Mouse (Mus musculus): Measurements from ENCODE around the gene Wars2. TPM values are rescaled to one million over a fixed set of nuclear protein-coding genes. Genes with fewer than 3 reads are reported as not detected.
A peak's percentile ranks its signal among the peaks of the same experiment; 100 is the strongest.

Wars2 gene
- 7.9 and 10.5 TPM in 2 replicates for polyA plus RNA-seq (2015; fragmentation: Nextera tagmentation; extraction: Ambion mirVana)

DNA sequence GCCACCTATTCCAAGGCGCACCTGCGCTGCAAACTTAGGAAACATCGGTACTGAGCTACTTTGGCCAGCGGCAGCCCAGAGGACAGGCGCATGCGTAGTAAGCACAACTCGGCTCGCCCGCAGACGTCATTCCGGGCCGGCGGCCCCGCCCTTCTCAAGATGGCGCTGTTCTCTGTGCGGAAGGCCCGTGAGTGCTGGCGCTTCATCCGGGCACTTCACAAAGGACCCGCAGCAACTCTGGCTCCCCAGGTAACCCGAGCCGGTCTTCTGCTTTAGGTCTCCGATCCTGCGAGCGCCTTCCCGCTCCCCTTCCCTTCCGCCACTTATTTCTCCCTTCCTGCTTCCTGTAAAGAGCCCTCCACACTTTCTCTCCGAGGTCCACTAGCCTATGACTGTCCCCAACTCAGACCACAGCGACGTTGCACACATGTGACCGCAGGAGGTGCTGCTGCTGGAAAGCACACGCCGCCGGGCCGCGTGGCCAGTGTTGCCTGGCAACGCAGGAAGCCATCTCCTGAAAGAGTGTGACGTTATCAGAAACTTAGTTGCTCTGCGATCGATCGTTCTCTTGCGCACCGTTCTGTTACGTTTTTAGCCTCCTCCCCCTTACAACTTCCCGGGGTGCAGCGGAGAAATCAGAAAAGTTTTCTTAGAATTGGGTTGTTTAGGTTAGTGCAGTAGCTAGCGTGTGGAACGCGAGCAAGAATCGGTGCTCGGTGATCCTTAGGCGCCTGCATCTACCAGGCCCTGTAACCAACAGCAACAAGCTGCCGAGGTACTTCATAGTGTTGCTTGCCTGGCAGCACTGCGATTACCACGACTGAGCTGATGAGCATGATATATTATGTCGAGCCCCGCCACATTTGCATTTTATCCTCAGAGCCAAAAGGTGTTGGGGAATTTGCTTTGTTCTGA, at the start of gene Wars2:
Gene Wars2 (plus strand): TSS at position 129 of the 915 bp plus-strand sequence.
- H3K4me1 ChIP-seq (ENCODE audit: control insufficient read depth, insufficient read depth, low read length): 0 out of 2 replicates have a peak, but pooled peaks cover 2% of the 10 kb centered on the region
- peak within 1 kb of the TSS; percentile 96 for H3K27ac ChIP-seq (ENCODE audit: low read length)
- peak; percentile 100 for ATAC-seq
- no peaks in the 10 kb centered on the region for H3K36me3 ChIP-seq (ENCODE audit: control insufficient read depth, insufficient read depth, low read length)
- H3K4me2 ChIP-seq (ENCODE audit: low read depth, low read length): peak within 1 kb of the TSS; percentile 78
- peak within 1 kb of the TSS; percentile 71 for H3K9ac ChIP-seq (ENCODE audit: low read depth, low read length)
- peak within 1 kb of the TSS; percentile 67 for H3K4me3 ChIP-seq (ENCODE audit: low read length)
- H3K9me3 ChIP-seq (ENCODE audit: control insufficient read depth, low read length): no peaks in the 10 kb centered on the region
- under 1% methylated on average over 57 of the region's 57 CpGs for WGBS
- H3K27me3 ChIP-seq (replicated peaks; ENCODE audit: control insufficient read depth, insufficient read depth, low read length): no peaks in the 10 kb centered on the region

- Histone ChIP-seq H3K4me1 (ENCODE audit: control insufficient read depth, insufficient read depth, low read length) (no peaks in the 10 kb centered on the region), H3K9me3 (ENCODE audit: control insufficient read depth, low read length) (no peaks in the 10 kb centered on the region), H3K36me3 (ENCODE audit: control insufficient read depth, insufficient read depth, low read length) (no peaks in the 10 kb centered on the region), H3K27me3 (replicated peaks; ENCODE audit: control insufficient read depth, insufficient read depth, low read length) (no peaks in the 10 kb centered on the region), H3K9ac (ENCODE audit: low read depth, low read length) (no peak overlapping the region), H3K27ac (ENCODE audit: low read length) (no peak overlapping the region), H3K4me3 (ENCODE audit: low read length) (no peak overlapping the region), H3K4me2 (ENCODE audit: low read depth, low read length) (no peak overlapping the region)
- 79% methylated on average over 3 of the region's 3 CpGs for WGBS
- no peak for ATAC-seq
Observed at GRCm38 (mm10) chr3:99096816-99097215, 44.1 kb upstream of the Wars2 start.

- H3K4me1 ChIP-seq (ENCODE audit: control insufficient read depth, insufficient read depth, low read length): no peaks in the 10 kb centered on the region
- 71% methylated on average over 9 of the region's 9 CpGs for WGBS
- H3K27me3 ChIP-seq (replicated peaks; ENCODE audit: control insufficient read depth, insufficient read depth, low read length): no peaks in the 10 kb centered on the region
- no peak overlapping the region for H3K27ac ChIP-seq (ENCODE audit: low read length)
- no peaks in the 10 kb centered on the region for H3K36me3 ChIP-seq (ENCODE audit: control insufficient read depth, insufficient read depth, low read length)
- no peak for ATAC-seq
- H3K4me3 ChIP-seq (ENCODE audit: low read length): no peak overlapping the region
- H3K9ac ChIP-seq (ENCODE audit: low read depth, low read length): no peak overlapping the region
- H3K4me2 ChIP-seq (ENCODE audit: low read depth, low read length): no peak overlapping the region
- no peaks in the 10 kb centered on the region for H3K9me3 ChIP-seq (ENCODE audit: control insufficient read depth, low read length)
Observed at GRCm38 (mm10) chr3:99110353-99111213, 30.3 kb upstream of the Wars2 start.

DNA sequence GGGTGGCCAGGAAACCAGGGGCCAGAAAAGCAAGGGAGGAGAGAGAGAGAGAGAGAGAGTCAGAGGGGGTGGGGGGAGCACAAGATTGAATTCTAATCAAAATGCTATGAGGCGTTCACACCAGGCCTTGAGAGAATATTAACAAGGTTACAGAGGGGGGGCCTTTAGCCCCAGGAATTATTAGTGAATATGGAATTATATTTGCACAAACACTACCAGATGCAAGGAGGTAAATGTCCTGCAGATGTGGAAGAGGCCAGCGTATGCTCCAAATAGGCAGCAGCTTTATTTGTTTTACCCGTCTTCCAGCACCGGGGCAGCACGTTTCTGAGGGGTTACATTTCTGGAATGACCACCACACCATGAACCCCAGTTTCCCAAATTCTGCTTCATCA, 29.7 kb upstream of the Wars2 start:
- no peaks in the 10 kb centered on the region for H3K27me3 ChIP-seq (replicated peaks; ENCODE audit: control insufficient read depth, insufficient read depth, low read length)
- ATAC-seq: no peak
- no peaks in the 10 kb centered on the region for H3K4me1 ChIP-seq (ENCODE audit: control insufficient read depth, insufficient read depth, low read length)
- no peaks in the 10 kb centered on the region for H3K36me3 ChIP-seq (ENCODE audit: control insufficient read depth, insufficient read depth, low read length)
- no peak overlapping the region for H3K4me3 ChIP-seq (ENCODE audit: low read length)
- 75% methylated on average over 5 of the region's 5 CpGs for WGBS
- no peak overlapping the region for H3K27ac ChIP-seq (ENCODE audit: low read length)
- no peak overlapping the region for H3K9ac ChIP-seq (ENCODE audit: low read depth, low read length)
- H3K9me3 ChIP-seq (ENCODE audit: control insufficient read depth, low read length): no peaks in the 10 kb centered on the region
- H3K4me2 ChIP-seq (ENCODE audit: low read depth, low read length): no peak overlapping the region

GRCm38 (mm10) chr3:99113266-99113837, 27.5 kb upstream of the Wars2 start:
- Histone ChIP-seq H3K4me1 (ENCODE audit: control insufficient read depth, insufficient read depth, low read length) (no peaks in the 10 kb centered on the region), H3K9me3 (ENCODE audit: control insufficient read depth, low read length) (no peaks in the 10 kb centered on the region), H3K4me3 (ENCODE audit: low read length) (no peak overlapping the region), H3K36me3 (ENCODE audit: control insufficient read depth, insufficient read depth, low read length) (no peaks in the 10 kb centered on the region), H3K27ac (ENCODE audit: low read length) (no peak overlapping the region), H3K9ac (ENCODE audit: low read depth, low read length) (no peak overlapping the region), H3K27me3 (replicated peaks; ENCODE audit: control insufficient read depth, insufficient read depth, low read length) (no peaks in the 10 kb centered on the region), H3K4me2 (ENCODE audit: low read depth, low read length) (no peak overlapping the region)
- 82% methylated on average over 7 of the region's 7 CpGs for WGBS
- no peak for ATAC-seq

DNA sequence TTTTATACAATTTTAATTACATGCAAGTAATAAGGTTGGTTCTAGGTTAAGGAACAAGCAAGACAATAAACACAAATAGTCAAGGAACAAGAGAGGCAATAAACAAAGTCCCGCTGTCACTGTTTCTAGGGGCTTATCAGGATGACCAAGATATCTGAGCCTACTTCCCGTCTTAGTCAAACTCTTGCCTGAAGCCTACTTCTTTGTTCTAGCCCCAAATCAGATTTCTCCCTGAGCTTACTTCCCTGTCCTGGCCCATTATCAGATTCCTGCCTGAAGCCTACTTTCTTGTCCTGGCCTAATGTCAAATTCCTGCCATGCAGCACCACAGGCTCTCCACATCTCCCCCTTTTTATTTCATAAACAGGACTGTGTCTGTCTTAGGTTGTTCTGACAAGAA, 19.9 kb upstream of the Wars2 start:
- 60% methylated on average over 2 of the region's 2 CpGs for WGBS
- no peaks in the 10 kb centered on the region for H3K4me1 ChIP-seq (ENCODE audit: control insufficient read depth, insufficient read depth, low read length)
- H3K9ac ChIP-seq (ENCODE audit: low read depth, low read length): no peak overlapping the region
- H3K4me3 ChIP-seq (ENCODE audit: low read length): no peak overlapping the region
- H3K4me2 ChIP-seq (ENCODE audit: low read depth, low read length): no peak overlapping the region
- H3K9me3 ChIP-seq (ENCODE audit: control insufficient read depth, low read length): no peaks in the 10 kb centered on the region
- no peak for ATAC-seq
- H3K27me3 ChIP-seq (replicated peaks; ENCODE audit: control insufficient read depth, insufficient read depth, low read length): no peaks in the 10 kb centered on the region
- no peak overlapping the region for H3K27ac ChIP-seq (ENCODE audit: low read length)
- no peaks in the 10 kb centered on the region for H3K36me3 ChIP-seq (ENCODE audit: control insufficient read depth, insufficient read depth, low read length)

- H3K4me3 ChIP-seq (ENCODE audit: low read length): no peak overlapping the region
- no peaks in the 10 kb centered on the region for H3K4me1 ChIP-seq (ENCODE audit: control insufficient read depth, insufficient read depth, low read length)
- H3K27ac ChIP-seq (ENCODE audit: low read length): no peak overlapping the region
- WGBS: 73% methylated on average over 1 of the region's 1 CpGs
- no peak for ATAC-seq
- no peak overlapping the region for H3K4me2 ChIP-seq (ENCODE audit: low read depth, low read length)
- H3K9me3 ChIP-seq (ENCODE audit: control insufficient read depth, low read length): no peaks in the 10 kb centered on the region
- no peak overlapping the region for H3K9ac ChIP-seq (ENCODE audit: low read depth, low read length)
- no peaks in the 10 kb centered on the region for H3K27me3 ChIP-seq (replicated peaks; ENCODE audit: control insufficient read depth, insufficient read depth, low read length)
- H3K36me3 ChIP-seq (ENCODE audit: control insufficient read depth, insufficient read depth, low read length): no peaks in the 10 kb centered on the region
Observed at GRCm38 (mm10) chr3:99130521-99130920, 10.3 kb upstream of the Wars2 start.

GRCm38 (mm10) chr3:99131973-99132372, 8.9 kb upstream of the Wars2 start:
- H3K4me3 ChIP-seq (ENCODE audit: low read length): no peak overlapping the region
- H3K9ac ChIP-seq (ENCODE audit: low read depth, low read length): no peak overlapping the region
- no peaks in the 10 kb centered on the region for H3K36me3 ChIP-seq (ENCODE audit: control insufficient read depth, insufficient read depth, low read length)
- no peak overlapping the region for H3K4me2 ChIP-seq (ENCODE audit: low read depth, low read length)
- 85% methylated on average over 4 of the region's 4 CpGs for WGBS
- H3K9me3 ChIP-seq (ENCODE audit: control insufficient read depth, low read length): no peaks in the 10 kb centered on the region
- H3K4me1 ChIP-seq (ENCODE audit: control insufficient read depth, insufficient read depth, low read length): no peaks in the 10 kb centered on the region
- ATAC-seq: no peak
- no peak overlapping the region for H3K27ac ChIP-seq (ENCODE audit: low read length)
- H3K27me3 ChIP-seq (replicated peaks; ENCODE audit: control insufficient read depth, insufficient read depth, low read length): no peaks in the 10 kb centered on the region

GRCm38 (mm10) chr3:99133913-99134312, 7.0 kb upstream of the Wars2 start:
- WGBS: 88% methylated on average over 4 of the region's 4 CpGs

More at GRCm38 (mm10) chr3:99133913-99134312, 7.0 kb upstream of the Wars2 start:
- ATAC-seq: no peak
- H3K9ac ChIP-seq (ENCODE audit: low read depth, low read length): no peak overlapping the region
- no peak overlapping the region for H3K4me2 ChIP-seq (ENCODE audit: low read depth, low read length)
- no peaks in the 10 kb centered on the region for H3K4me1 ChIP-seq (ENCODE audit: control insufficient read depth, insufficient read depth, low read length)
- H3K36me3 ChIP-seq (ENCODE audit: control insufficient read depth, insufficient read depth, low read length): no peaks in the 10 kb centered on the region
- H3K27ac ChIP-seq (ENCODE audit: low read length): no peak overlapping the region
- H3K27me3 ChIP-seq (replicated peaks; ENCODE audit: control insufficient read depth, insufficient read depth, low read length): no peaks in the 10 kb centered on the region
- H3K4me3 ChIP-seq (ENCODE audit: low read length): no peak overlapping the region
- H3K9me3 ChIP-seq (ENCODE audit: control insufficient read depth, low read length): no peaks in the 10 kb centered on the region

Measured in intestine, embryonic 16.5 days (tissue).